Mouse (Mus musculus): Measurements from ENCODE around the gene Teddm1b.
"Not testable (repeated sequence)": the region's sequence is repeated elsewhere in the genome, so short reads cannot be mapped to it uniquely, and the experiment has no call there.

Teddm1b gene

DNA sequence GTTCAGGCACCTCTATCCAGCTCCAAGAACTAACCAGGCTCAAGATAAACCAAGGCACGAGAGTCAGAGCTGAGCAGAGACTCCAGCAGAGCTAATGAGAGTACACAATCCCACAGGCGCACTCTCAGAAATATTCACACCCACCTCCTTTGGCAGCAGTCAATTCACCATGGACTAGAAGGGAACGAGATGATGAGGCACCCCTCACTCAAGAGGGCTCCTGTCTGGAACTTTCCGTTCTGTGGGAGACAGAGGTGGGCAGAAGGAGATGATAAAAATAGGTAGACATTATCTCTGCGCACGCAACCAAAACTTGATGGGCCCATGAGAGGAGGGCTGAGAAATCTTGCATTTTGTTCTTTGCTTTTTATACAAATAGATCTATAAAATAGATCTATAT lies at the start of gene Teddm1b:
TSS of gene Teddm1b (plus strand) at position 301 of the 400 bp plus-strand sequence.
- DNase-seq (ENCODE audit: low spot score), result no peak

- DNase-seq (ENCODE audit: low spot score), result no peak
These were observed 43.4 kb upstream of the Teddm1b start for GRCm38 (mm10) chr1:153830746-153831145.

DNA sequence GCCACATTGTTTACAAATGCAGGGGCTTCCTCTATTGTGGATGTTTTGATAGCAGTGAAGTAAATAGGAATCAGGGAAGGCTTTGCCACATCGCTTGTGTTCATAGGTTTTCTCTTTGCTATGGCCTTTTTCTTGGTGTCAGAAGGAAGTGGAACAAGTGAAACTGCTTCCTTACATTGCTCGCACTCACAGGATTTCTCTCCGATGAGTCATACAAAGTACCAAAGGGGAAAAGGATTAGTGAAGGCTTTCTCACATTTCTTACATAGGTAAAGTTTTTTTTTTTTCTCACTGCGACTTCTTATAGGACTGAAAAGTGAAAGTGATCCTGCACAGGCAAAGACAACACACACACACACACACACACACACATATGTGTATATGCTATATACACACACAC lies 38.1 kb upstream of the Teddm1b start:
- no peak for DNase-seq (ENCODE audit: low spot score)

GRCm38 (mm10) chr1:153842121-153842740 lies 31.9 kb upstream of the Teddm1b start:
- no peak for DNase-seq (ENCODE audit: low spot score)

GRCm38 (mm10) chr1:153844042-153844441 lies 30.1 kb upstream of the Teddm1b start, which contains the start of gene Rgsl1:
TSS of gene Rgsl1 (minus strand) at chr1:153844142.
- no peak for DNase-seq (ENCODE audit: low spot score)

- DNase-seq (ENCODE audit: low spot score), result no peak
These were observed 27.7 kb upstream of the Teddm1b start for GRCm38 (mm10) chr1:153846420-153846819.

- DNase-seq (ENCODE audit: low spot score), result peak; percentile 82
These were observed 27.3 kb upstream of the Teddm1b start for GRCm38 (mm10) chr1:153846867-153847266.

GRCm38 (mm10) chr1:153852696-153853095 lies 21.4 kb upstream of the Teddm1b start:
- not testable (repeated sequence) for DNase-seq (ENCODE audit: low spot score)

- no peak for DNase-seq (ENCODE audit: low spot score)
These were observed 18.2 kb upstream of the Teddm1b start for GRCm38 (mm10) chr1:153855946-153856345.

DNA sequence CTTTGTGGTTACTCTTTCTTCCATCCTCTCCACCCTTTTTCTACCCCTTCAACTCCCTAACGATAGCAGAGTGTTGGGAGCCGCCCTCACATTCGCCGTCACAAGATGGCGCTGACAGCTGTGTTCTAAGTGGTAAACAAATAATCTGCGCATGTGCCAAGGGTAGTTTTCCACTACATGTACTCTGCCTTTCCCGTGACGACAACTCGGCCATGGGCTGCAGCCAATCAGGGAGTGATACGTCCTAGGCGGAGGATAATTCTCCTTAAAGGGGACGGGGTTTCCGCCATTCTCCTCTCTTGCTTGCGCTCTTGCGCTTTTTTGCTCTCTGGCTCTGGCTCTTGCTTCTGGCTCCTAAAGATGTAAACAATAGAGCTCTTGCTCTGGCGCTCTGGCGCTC lies 6.2 kb downstream of the Teddm1b start:
- DNase-seq (ENCODE audit: low spot score), result not testable (repeated sequence)

GRCm38 (mm10) chr1:153886024-153886633 lies 12.0 kb downstream of the Teddm1b start:
- DNase-seq (ENCODE audit: low spot score), result no peak

DNA sequence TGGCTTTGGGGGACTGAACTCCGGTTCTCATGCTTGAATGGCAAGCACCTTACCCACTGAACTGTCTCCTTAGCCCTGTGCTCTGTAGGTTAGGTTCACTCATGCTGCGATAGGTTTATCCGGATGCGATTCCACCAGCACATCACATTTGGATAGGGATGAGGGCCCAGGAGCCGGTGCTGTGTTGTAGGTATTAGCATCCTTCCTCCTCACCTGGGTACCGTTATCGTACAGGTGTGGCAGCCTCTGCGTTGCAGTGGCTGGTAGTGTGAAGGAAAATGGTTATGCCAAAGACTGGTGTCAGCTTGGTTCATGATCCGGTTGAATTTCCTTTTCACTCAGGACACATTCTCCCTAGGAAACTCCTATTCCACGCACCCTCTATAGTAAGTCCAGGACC lies 16.0 kb downstream of the Teddm1b start:
- DNase-seq (ENCODE audit: low spot score), result no peak

GRCm38 (mm10) chr1:153891442-153891841 lies 17.3 kb downstream of the Teddm1b start, which contains the start of gene Teddm1a:
TSS of gene Teddm1a (plus strand) at chr1:153891742.
- no peak for DNase-seq (ENCODE audit: low spot score)

GRCm38 (mm10) chr1:153893746-153894145 lies 19.6 kb downstream of the Teddm1b start:
- no peak for DNase-seq (ENCODE audit: low spot score)

DNA sequence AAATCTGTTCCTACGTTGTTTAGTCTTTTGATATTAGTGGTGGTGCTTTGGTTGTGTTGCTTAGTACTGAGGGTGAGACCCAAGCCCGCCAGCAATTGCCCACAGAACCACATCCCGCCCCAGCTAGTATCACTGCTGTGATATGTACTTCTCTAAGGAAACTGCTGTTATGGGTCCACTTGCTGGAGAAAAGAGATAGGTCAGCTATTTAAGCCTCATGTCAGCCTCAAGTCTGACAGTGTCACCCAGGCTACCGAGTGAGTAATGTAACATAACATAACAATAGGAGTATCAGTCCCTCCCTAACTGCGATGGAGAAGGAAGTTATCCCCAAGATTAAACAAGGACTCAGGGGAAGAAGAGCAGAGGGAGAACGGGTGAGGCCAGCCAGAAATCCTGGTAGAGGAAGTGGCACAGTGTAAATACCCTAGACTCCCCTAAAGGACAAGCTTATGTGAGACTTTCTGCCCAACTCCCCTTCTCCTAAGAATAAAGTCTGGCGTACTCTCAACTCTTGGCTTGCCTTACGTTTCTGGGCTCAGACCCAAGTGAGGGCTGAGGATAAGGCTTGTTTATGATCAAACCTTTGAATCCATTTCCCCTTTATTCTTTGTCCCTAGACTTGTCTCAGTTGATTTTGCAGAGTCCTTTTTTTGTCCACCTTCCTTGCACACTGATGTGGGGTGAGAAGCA lies 20.2 kb downstream of the Teddm1b start:
- no peak for DNase-seq (ENCODE audit: low spot score)

- peak; percentile 84 for DNase-seq (ENCODE audit: low spot score)
These were observed 20.8 kb downstream of the Teddm1b start for GRCm38 (mm10) chr1:153894979-153895378.

DNA sequence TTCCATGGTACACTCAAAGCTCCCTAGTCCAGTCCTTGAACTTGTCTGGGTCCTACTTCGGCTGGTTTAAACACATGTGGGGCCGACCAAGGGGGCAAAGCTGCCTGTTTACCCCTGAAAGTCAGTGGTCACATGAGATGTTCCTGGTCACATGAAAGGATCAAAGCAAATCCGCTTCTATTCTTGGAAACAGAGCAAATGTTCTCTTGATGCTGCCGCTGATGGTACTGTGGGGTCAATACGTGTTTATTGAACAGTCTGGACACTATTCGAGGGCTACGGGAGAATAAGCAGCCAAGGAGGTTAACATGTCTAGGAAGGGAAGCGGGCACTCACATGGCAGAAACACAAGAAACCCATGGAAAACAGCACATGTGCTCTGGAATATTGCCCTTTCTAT lies 23.1 kb downstream of the Teddm1b start:
- DNase-seq (ENCODE audit: low spot score), result no peak

GRCm38 (mm10) chr1:153898989-153899730 lies 25.0 kb downstream of the Teddm1b start:
- DNase-seq (ENCODE audit: low spot score), result peak; percentile 15

GRCm38 (mm10) chr1:153899731-153900380 lies 25.7 kb downstream of the Teddm1b start, which contains the start of the genes Glul and Teddm2:
TSS of gene Glul (plus strand) at chr1:153899944.
TSS of gene Teddm2 (minus strand) at chr1:153900228.
- DNase-seq (ENCODE audit: low spot score), result peak; percentile 97

DNA sequence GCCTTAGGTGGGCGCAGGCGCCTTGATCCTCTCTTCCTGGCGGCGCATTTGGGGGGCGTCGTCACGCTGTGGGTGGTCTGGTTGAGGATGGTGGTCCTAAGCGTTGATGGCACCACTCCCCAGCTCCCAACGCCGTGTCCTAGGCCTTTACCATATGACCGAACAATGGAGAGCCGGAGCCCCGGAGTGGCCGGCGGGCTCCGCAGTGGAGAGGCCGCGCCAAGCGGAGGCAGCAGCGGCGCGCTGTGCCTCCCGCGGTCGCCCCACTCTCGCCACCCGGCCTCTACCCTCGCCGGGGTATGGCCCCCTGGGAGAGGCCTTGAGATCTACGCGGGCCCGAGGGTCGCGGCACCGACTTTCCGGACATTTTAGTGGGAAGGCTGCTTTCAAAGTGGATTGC lies 26.2 kb downstream of the Teddm1b start:
- DNase-seq (ENCODE audit: low spot score), result peak; percentile 75

- peak; percentile 49 for DNase-seq (ENCODE audit: low spot score)
These were observed 26.9 kb downstream of the Teddm1b start for GRCm38 (mm10) chr1:153900860-153901730.

All from embryo, embryonic 10 days (tissue).